Comparison of ENCODE assay signal across 9 mouse cellular contexts in the genomic region with DNA sequence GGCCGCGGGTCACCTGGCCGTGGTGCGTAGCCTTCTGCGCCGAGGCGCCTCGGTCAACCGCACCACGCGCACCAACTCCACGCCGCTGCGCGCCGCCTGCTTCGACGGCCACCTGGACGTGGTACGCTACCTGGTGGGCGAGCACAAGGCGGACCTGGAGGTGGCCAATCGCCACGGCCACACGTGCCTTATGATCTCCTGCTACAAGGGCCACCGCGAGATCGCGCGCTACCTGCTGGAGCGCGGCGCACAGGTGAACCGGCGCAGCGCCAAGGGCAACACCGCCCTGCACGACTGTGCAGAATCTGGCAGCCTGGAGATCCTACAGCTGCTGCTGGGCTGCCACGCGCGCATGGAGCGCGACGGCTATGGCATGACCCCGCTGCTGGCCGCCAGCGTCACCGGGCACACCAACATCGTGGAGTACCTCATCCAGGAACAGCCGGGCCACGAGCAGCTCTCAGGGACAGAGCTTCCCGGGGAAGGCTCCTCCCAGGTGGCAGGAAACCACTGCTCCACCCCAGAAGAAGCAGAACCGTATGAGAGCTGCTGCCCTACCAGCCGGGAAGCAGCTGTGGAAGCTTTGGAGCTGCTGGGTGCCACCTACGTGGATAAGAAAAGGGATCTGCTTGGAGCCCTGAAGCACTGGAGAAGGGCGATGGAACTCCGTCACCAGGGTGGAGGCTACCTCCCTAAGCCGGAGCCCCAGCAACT. TPM values are rescaled to one million over a fixed set of nuclear protein-coding genes. Genes with fewer than 3 reads are reported as not detected.
DNase-seq lines count a peak whose midpoint lies in the region; ATAC-seq and TF ChIP-seq lines count a peak whose summit lies in the region.
"Had no signal": no experiment of that assay in that cellular context is flagged by ENCODE, and none has a peak within 500 bp of the region (broad histone marks: within the 10 kb centered on the region; RNA-seq: fewer than 3 reads in every experiment).

No protein-coding gene starts in this region.

- no peak for DNase-seq in lung, adult 2 months
- no peak for DNase-seq in lung, postnatal 10 days
- peak; percentile 31 to 77 for DNase-seq in kidney, postnatal 25 days
- DNase-seq in frontal cortex, adult 2 months (ENCODE audit: extremely low spot score in 1 of 2, low spot score in 1 of 2), result no peak
- no peak for DNase-seq in adrenal gland, adult 18-20 months (ENCODE audit: low spot score in 2 of 2)

- no peak overlapping the region for H3K27ac ChIP-seq in brown adipose tissue, adult 24 weeks (replicated peaks; ENCODE audit: low read depth, low read length)
- peak overlapping the region; percentile 72 for H3K27ac ChIP-seq in neural tube, embryonic 14.5 days (ENCODE audit: low read depth, low read length)

- no peak for TF ChIP-seq POLR2A in lung, adult 2 months (IDR thresholded peaks at IDR 0.05; ENCODE audit: borderline replicate concordance, extremely low read depth, low read depth, low read length)

- 6% methylated on average over 56 of the region's 58 CpGs for WGBS in lung, adult 2 months
- 16% methylated on average over 37 of the region's 58 CpGs for WGBS in neural tube, embryonic 14.5 days

- ATAC-seq in granulocyte monocyte progenitor cell, adult 5-6 weeks (replicated peaks; ENCODE audit: poor library complexity, severe bottlenecking), result peak; percentile 7; the same call in 1 of the 2 replicates
- peak; percentile 1; the same call in 1 of the 2 replicates for ATAC-seq in neural tube, embryonic 14.5 days (ENCODE audit: low read depth)

- no peak for TF ChIP-seq CTCF in lung, adult 2 months (IDR thresholded peaks at IDR 0.05; ENCODE audit: insufficient read depth, low read length)

- H3K36me3 ChIP-seq in neural tube, embryonic 14.5 days (ENCODE audit: control insufficient read depth, insufficient read depth, low read length), result peaks cover 20% of the 10 kb centered on the region

- peaks cover 15% of the 10 kb centered on the region for H3K4me1 ChIP-seq in lung, adult 2 months (ENCODE audit: control insufficient read depth, insufficient read depth, low read length)
- peaks cover 13% of the 10 kb centered on the region; the same call in 1 of the 2 replicates for H3K4me1 ChIP-seq in brown adipose tissue, adult 24 weeks (ENCODE audit: control insufficient read depth, insufficient read depth, insufficient read length, low read length)
- peaks cover 35% of the 10 kb centered on the region for H3K4me1 ChIP-seq in neural tube, embryonic 14.5 days (ENCODE audit: control insufficient read depth, insufficient read depth, low read length)

- H3K4me2 ChIP-seq in neural tube, embryonic 14.5 days (ENCODE audit: low read depth, low read length), result peak overlapping the region; percentile 91

- H3K9ac ChIP-seq in neural tube, embryonic 14.5 days (replicated peaks; ENCODE audit: low read depth, low read length), result peak overlapping the region; percentile 65

- no peaks in the 10 kb centered on the region for H3K9me3 ChIP-seq in neural tube, embryonic 14.5 days (ENCODE audit: control insufficient read depth, low read length)

- peak overlapping the region; percentile 67 for H3K4me3 ChIP-seq in lung, adult 2 months (replicated peaks; ENCODE audit: extremely low read depth, low read depth, low read length)
- peak overlapping the region; percentile 61 for H3K4me3 ChIP-seq in brown adipose tissue, adult 24 weeks (ENCODE audit: insufficient read depth, low read depth, low read length)
- peak overlapping the region; percentile 59 for H3K4me3 ChIP-seq in neural tube, embryonic 14.5 days (ENCODE audit: low read depth, low read length)

- no peaks in the 10 kb centered on the region for H3K27me3 ChIP-seq in neural tube, embryonic 14.5 days (ENCODE audit: control insufficient read depth, insufficient read depth, low read length)

RNA-seq across cellular contexts. Expression of a gene that starts 0.7 kb away (rescaled TPM):
- 28.2 and 29.4 TPM in 2 replicates for polyA plus RNA-seq in lung, adult 2 months (2012; rRNA removed)
- 16.3 and 18.4 TPM in 2 replicates for polyA plus RNA-seq in brown adipose tissue, adult 24 weeks (2012; ENCODE audit: insufficient read depth, insufficient read length, missing spikeins)
- total RNA-seq in granulocyte monocyte progenitor cell, adult 5-6 weeks (2014; fragmentation: Nextera tagmentation), result 16.8 and 17.3 TPM in 2 replicates
- total RNA-seq in granulocyte monocyte progenitor cell, adult 5-6 weeks (2017), result 25.6 and 26.5 TPM in 2 replicates
- 20.4 and 23.5 TPM in 2 replicates for polyA plus RNA-seq in neural tube, embryonic 14.5 days (2014; fragmentation: Nextera tagmentation; extraction: Ambion mirVana)
- polyA plus RNA-seq in frontal cortex, adult 2 months (2012; rRNA removed), result 23.7 and 24.1 TPM in 2 replicates
- 10 to 100 TPM; 29.2 to 30.2 TPM for total RNA-seq in adrenal gland, adult 18-20 months (2021)

RNA-seq across cellular contexts. Expression of a gene that starts 19.2 kb away (rescaled TPM):
- polyA plus RNA-seq in lung, adult 2 months (2012; rRNA removed), result 17.1 and 18.1 TPM in 2 replicates
- polyA plus RNA-seq in brown adipose tissue, adult 24 weeks (2012; ENCODE audit: insufficient read depth, insufficient read length, missing spikeins), result 9.2 and 10.5 TPM in 2 replicates
- total RNA-seq in granulocyte monocyte progenitor cell, adult 5-6 weeks (2014; fragmentation: Nextera tagmentation), result 8.2 and 14.5 TPM in 2 replicates
- total RNA-seq in granulocyte monocyte progenitor cell, adult 5-6 weeks (2017), result 2.7 and 6.1 TPM in 2 replicates
- polyA plus RNA-seq in neural tube, embryonic 14.5 days (2014; fragmentation: Nextera tagmentation; extraction: Ambion mirVana), result 0.92 and 1.7 TPM in 2 replicates
- 4.5 and 5.0 TPM in 2 replicates for polyA plus RNA-seq in frontal cortex, adult 2 months (2012; rRNA removed)
- total RNA-seq in adrenal gland, adult 18-20 months (2021), result 10 to 100 TPM; 23.1 to 26.7 TPM

RNA-seq across cellular contexts. Expression of a gene that starts 35.3 kb away (rescaled TPM):
- 39.4 and 39.6 TPM in 2 replicates for polyA plus RNA-seq in lung, adult 2 months (2012; rRNA removed)
- 62.9 and 78.2 TPM in 2 replicates for polyA plus RNA-seq in brown adipose tissue, adult 24 weeks (2012; ENCODE audit: insufficient read depth, insufficient read length, missing spikeins)
- 17.0 and 19.3 TPM in 2 replicates for total RNA-seq in granulocyte monocyte progenitor cell, adult 5-6 weeks (2014; fragmentation: Nextera tagmentation)
- 29.0 and 29.2 TPM in 2 replicates for total RNA-seq in granulocyte monocyte progenitor cell, adult 5-6 weeks (2017)
- 6.9 and 13.2 TPM in 2 replicates for polyA plus RNA-seq in neural tube, embryonic 14.5 days (2014; fragmentation: Nextera tagmentation; extraction: Ambion mirVana)
- polyA plus RNA-seq in frontal cortex, adult 2 months (2012; rRNA removed), result 10.8 and 11.2 TPM in 2 replicates
- total RNA-seq in adrenal gland, adult 18-20 months (2021), result 10 to 100 TPM; 66.0 to 84.7 TPM

RNA-seq across cellular contexts. Expression of a gene that starts 38.6 kb away (rescaled TPM):
- 65.8 and 71.9 TPM in 2 replicates for polyA plus RNA-seq in lung, adult 2 months (2012; rRNA removed)
- polyA plus RNA-seq in brown adipose tissue, adult 24 weeks (2012; ENCODE audit: insufficient read depth, insufficient read length, missing spikeins), result 7.7 and 9.2 TPM in 2 replicates
- total RNA-seq in granulocyte monocyte progenitor cell, adult 5-6 weeks (2014; fragmentation: Nextera tagmentation), result 39.7 and 46.0 TPM in 2 replicates
- 14.0 and 19.6 TPM in 2 replicates for total RNA-seq in granulocyte monocyte progenitor cell, adult 5-6 weeks (2017)
- polyA plus RNA-seq in neural tube, embryonic 14.5 days (2014; fragmentation: Nextera tagmentation; extraction: Ambion mirVana), result 21.0 and 26.9 TPM in 2 replicates
- polyA plus RNA-seq in frontal cortex, adult 2 months (2012; rRNA removed), result 49.7 and 52.4 TPM in 2 replicates
- 10 to 100 TPM; 35.8 to 37.6 TPM for total RNA-seq in adrenal gland, adult 18-20 months (2021)

RNA-seq across cellular contexts. Expression of a gene that starts 42.7 kb away (rescaled TPM):
- not detected in 2 replicates for polyA plus RNA-seq in lung, adult 2 months (2012; rRNA removed)
- polyA plus RNA-seq in brown adipose tissue, adult 24 weeks (2012; ENCODE audit: insufficient read depth, insufficient read length, missing spikeins), result not detected in 2 replicates
- total RNA-seq in granulocyte monocyte progenitor cell, adult 5-6 weeks (2014; fragmentation: Nextera tagmentation), result not detected in 2 replicates
- total RNA-seq in granulocyte monocyte progenitor cell, adult 5-6 weeks (2017), result not detected in 2 replicates
- polyA plus RNA-seq in neural tube, embryonic 14.5 days (2014; fragmentation: Nextera tagmentation; extraction: Ambion mirVana), result not detected in 2 replicates
- not detected in 2 replicates for polyA plus RNA-seq in frontal cortex, adult 2 months (2012; rRNA removed)
- not detected for total RNA-seq in adrenal gland, adult 18-20 months (2021)
- total RNA-seq: neutrophil, adult 5-6 weeks had no signal

Comparison
In these comparisons a context has a peak if more than half of its experiments do, and no peak if none do; other contexts are left out.
1. DNase-seq: peak in kidney, postnatal 25 days (2 of 2); none in lung, adult 2 months (single experiment), lung, postnatal 10 days (single experiment), frontal cortex, adult 2 months (0 of 2) and adrenal gland, adult 18-20 months (0 of 2).
2. Peak in every context shown above with its lines, with median percentiles within 50 percentile points of each other: H3K4me3 ChIP-seq.